Mouse (Mus musculus) heart, postnatal 4 days (tissue): ENCODE measurements around the gene Pgap3. TPM values are rescaled to one million over a fixed set of nuclear protein-coding genes. Genes with fewer than 3 reads are reported as not detected.

Experiments
- DNase-seq: peaks from one replicate; pipeline ENCODE4 v3.0.0; 2021
- total RNA-seq, 2 experiments: library from RNA; stranded (reverse); gene quantifications; 2 replicates each; pipeline ENCODE4 v1.2.3; 2021

Pgap3 gene
- total RNA-seq, 2 experiments from 2014 or later = 19.6 to 20.5 TPM

DNA sequence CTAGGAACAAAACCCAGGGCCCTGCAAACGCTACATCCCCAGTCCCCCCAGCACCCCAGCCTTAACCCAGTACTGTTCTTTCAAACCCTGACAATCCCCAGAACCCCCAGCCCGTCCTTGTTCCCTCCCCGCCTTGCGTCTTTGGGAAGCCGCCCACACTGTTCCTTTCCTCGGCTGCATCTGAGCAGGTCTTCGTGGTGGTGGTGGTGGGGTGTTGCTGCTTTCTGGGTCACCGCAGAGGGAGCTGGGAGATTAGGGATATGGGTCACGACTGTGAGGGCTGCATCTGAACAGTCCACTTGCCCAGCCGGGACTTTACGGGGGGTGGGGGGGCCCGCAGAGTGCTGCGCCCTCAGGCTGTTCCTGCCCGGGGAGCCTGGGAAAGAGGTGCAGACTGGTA, 45.8 kb downstream of the Pgap3 start:
- DNase-seq = no peak

GRCm38 (mm10) chr11:98353651-98354211, 46.6 kb downstream of the Pgap3 start:
- DNase-seq = no peak

GRCm38 (mm10) chr11:98352272-98352990, 47.9 kb downstream of the Pgap3 start:
- DNase-seq = no peak

GRCm38 (mm10) chr11:98349308-98349707, 51.0 kb downstream of the Pgap3 start:
- no peak for DNase-seq

DNA sequence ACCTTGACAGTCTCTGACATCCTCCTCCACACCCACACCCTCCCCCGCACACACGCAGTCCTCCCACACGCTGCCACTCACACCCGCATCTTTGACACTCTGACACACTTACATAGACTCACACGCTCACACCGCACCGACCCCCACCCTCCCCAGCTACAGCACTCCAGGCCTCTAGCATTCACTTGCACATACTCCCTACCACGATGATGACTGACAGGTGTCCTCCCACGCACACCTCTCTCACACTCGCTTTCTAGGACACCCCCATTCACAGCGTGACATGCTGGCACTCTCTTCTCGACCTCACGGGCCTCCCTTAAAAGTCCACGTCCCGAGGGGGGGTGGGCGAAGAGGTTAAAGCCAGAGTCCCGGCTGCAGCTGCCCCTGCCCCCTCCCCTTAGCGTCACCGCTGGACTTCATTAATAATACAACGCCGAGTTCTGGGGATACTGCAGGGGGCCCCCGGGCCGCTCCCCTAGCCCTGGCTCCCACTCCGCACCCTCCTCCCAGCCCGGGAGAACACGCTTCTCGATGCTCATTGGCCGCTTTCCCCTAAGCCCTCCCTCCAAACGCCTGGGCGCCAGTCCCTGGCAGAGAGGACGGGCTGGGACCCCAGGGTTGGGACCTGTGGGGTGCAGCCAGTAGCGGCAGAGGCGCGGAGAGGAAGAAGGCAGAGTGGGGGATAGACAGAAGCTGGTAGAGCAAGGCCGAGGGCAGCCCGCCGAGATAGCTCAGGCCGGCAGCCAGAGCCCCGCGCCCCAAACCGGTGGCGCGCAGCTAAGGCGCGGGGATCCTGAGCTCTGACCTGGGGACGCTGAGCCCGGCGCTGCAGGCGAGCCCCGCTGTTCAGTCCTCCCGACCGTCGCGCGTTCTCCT, 52.0 kb downstream of the Pgap3 start, which contains the start of gene Ppp1r1b:
TSS of gene Ppp1r1b (plus strand) at position 322 of the 879 bp plus-strand sequence.
- DNase-seq = peak; percentile 75

DNA sequence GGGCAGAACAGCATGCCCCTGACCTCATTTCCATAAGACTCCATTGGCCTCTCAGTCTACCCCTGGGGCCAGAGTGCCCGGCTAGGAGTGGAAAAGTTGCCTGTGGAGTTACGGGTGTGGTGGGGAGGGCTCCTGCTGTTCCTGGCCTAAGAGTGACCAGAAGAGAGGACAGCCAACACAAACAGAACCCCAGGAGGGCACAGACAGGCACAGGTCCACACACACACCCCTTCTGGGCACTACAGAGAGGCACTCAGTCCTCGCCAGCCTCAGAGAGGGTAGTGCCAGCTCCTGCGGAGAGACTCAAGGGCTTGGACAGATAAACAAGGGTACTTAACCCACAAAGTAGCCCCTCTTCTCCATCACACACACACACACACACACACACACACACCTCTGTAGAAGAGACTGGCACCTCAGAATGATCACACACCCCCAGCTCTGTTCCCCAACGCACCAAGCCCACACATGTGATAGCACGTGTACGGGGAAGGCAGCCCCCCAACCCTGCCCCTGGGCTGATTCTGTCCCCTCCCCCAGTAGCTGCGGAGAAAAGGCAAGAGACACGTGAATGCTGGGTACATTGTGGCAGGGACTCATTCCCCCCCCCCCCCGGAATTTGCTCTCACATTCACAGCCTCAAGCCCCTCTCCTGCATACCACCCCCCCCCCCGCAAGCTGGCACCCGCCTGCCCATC, 52.8 kb downstream of the Pgap3 start:
- no peak for DNase-seq

- DNase-seq = no peak
These were observed 54.1 kb downstream of the Pgap3 start for GRCm38 (mm10) chr11:98346168-98346567.

- DNase-seq = peak; percentile 89
These were observed 55.0 kb downstream of the Pgap3 start for GRCm38 (mm10) chr11:98345253-98345652.

- peak; percentile 98 for DNase-seq
These were observed 58.0 kb downstream of the Pgap3 start for GRCm38 (mm10) chr11:98342000-98342945.

DNA sequence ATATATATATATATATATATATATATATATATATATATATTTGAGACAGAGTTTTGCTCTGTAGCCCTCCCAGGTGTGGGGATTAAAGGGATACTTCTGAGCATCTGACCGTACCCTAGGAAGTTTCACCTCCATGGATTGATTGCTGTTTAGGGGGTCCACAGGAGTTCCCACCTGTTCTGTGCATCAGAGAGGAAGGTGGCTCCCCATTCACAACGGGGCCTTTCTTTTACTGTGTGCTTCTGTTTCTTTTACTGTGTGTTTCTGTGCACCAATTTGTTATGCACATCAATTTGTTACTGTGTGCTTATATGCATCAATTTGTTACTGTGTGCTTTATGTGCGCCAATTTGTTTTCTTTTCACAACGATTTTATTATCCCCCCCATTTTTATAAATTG, 59.1 kb downstream of the Pgap3 start:
- no peak for DNase-seq

GRCm38 (mm10) chr11:98340597-98340996, 59.7 kb downstream of the Pgap3 start:
- DNase-seq = no peak

GRCm38 (mm10) chr11:98339679-98340287, 60.5 kb downstream of the Pgap3 start:
- DNase-seq = no peak

- DNase-seq = no peak
These were observed 61.2 kb downstream of the Pgap3 start for GRCm38 (mm10) chr11:98339071-98339501.

Other genes with a start within 250 kb of the Pgap3 start
- 10 to 100 TPM; 48.5 to 52.6 TPM for gene Med1, start 207.2 kb downstream of the Pgap3 start, total RNA-seq
- gene Cdk12, start 197.4 kb downstream of the Pgap3 start, total RNA-seq = 10 to 100 TPM; 31.3 to 32.7 TPM
- not detected for gene Neurod2, start 70.8 kb downstream of the Pgap3 start, total RNA-seq
- 10 to 100 TPM; 19.1 to 21.2 TPM for gene Ppp1r1b, start 52.1 kb downstream of the Pgap3 start, total RNA-seq
- gene Stard3, start 42.1 kb downstream of the Pgap3 start, total RNA-seq = 10 to 100 TPM; 21.3 to 21.8 TPM
- gene Tcap, start 16.7 kb downstream of the Pgap3 start, total RNA-seq = 100 to 1,000 TPM; 163 to 192 TPM
- not detected for gene Pnmt, start 14.0 kb downstream of the Pgap3 start, total RNA-seq
- 10 to 100 TPM; 24.1 to 27.0 TPM for gene Erbb2, start 12.0 kb upstream of the Pgap3 start, total RNA-seq
- gene Mien1, start 38.5 kb upstream of the Pgap3 start, total RNA-seq = 10 to 100 TPM; 46.9 to 49.0 TPM
- gene Grb7, start 45.9 kb upstream of the Pgap3 start, total RNA-seq = not detected
- gene Ikzf3, start 145.5 kb upstream of the Pgap3 start, total RNA-seq = under 1 TPM; 0.67 to 0.72 TPM
- gene Zpbp2, start 150.6 kb upstream of the Pgap3 start, total RNA-seq = under 1 TPM in 1 of 2 experiments, not detected in 1; 0.17 TPM
- gene Ormdl3, start 186.9 kb upstream of the Pgap3 start, total RNA-seq = 10 to 100 TPM; 36.5 to 41.5 TPM
- gene Lrrc3c, start 197.8 kb upstream of the Pgap3 start, total RNA-seq = not detected
- gene Gm12355, start 225.2 kb upstream of the Pgap3 start, total RNA-seq = 10 to 100 TPM; 29.2 to 29.5 TPM
- gene Gsdma3, start 225.9 kb upstream of the Pgap3 start, total RNA-seq = 1 to 10 TPM; 3.2 to 5.2 TPM
- not detected for gene Gsdma2, start 246.3 kb upstream of the Pgap3 start, total RNA-seq